Mouse (Mus musculus) urinary bladder, adult 18-20 months (tissue): ENCODE measurements at regions not wholly inside any gene's neighbourhood (a gene's known extent, or its start where the extent isn't known, plus 50 kb on each side); places are given as distances from the start of the nearest gene placed in this dataset.

Experiments
- DNase-seq, 2 experiments: peaks; one replicate each; pipeline ENCODE4 v3.0.0; 2022; ENCODE audit warnings: low spot score in 2 of 2, mixed read lengths in 2 of 2

DNA sequence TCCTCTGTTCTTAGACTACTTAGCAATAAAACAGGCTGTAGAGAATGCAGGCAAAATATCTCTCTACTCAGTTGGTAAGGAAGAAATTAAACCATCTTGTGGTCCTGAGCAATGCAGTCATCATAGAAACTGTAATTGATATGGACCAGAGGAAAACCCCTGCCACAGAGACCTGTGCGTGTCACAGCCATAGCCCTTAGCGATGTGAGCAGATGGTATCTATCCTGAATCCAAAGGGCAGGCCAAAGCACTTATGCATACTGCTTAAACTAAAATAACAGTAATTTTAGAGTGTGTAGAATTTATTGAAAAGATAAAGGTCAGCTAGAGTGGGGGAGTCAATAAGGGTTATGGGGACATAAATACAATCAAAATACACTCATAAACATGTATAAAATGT lies 212.0 kb downstream of the Kcnrg start:
- no peak for DNase-seq

DNA sequence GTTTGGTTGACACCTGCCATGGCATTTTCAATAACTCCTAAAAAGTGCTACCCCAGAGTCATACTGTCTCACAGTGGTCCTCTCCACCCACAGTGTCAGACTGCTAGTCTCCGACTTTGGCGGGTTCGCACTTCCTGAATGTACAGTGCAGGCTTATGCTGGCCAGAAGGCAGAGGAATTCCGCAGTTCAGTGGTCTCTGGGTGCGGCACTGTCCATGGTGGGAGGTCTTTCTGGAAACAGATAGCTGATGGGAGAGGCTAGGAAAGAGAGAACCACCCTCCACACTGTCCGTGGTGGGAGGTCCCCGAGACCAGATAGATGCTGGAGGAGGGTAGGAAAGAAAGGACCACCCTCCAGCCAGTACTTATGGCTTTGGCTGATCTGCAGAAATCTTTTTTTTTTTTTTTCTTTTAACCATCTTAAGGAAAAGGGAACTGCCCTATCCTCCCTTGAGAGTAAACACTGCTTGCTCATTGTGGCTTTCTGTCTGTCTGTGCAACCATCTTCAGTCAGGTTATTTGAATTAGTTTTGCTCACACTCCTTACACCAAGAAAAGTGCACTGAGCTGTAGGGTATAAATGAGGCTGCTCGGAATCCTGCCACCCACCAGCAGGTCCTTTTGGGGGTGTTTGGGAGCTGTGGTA lies 227.2 kb downstream of the Kcnrg start:
- no peak for DNase-seq

DNA sequence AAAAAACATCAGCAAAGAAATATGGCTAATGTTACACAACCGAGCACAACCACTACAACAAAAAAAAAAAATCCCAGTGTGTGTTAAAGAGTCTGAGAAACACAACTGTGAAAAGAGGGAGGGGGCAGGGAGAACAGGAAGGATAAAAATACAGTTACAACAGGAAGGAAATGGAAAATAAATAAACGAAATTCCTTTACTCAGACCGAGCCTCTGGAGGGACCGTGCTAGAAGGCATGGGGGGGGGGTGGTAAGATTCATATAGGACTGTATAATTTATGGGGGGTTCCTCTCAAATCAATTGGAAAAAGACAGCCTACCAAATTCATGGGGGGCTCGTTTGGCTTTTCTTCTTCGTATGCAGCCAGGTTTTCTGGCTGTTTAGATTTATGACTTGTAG lies 228.5 kb downstream of the Kcnrg start:
- no peak for DNase-seq

DNA sequence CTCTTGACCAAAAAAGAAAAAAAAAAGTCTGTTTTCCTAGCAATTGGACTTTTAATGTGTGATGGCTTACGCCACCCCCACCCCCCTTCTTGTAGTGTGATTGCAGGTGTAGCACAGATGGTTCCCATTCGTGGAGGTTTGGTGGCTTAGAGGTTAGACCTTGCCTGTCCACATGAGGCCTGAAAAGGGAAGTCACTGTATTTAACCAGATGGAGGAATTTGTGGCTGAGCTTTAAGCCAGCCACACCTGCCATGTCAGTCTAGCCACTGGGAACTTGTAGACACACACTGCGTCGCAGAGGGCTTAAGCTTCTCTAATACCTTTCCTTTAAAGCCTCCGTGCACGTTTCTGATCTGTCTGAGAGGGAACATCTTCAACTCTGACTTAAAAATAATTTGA lies 229.0 kb downstream of the Kcnrg start:
- DNase-seq, result no peak

DNA sequence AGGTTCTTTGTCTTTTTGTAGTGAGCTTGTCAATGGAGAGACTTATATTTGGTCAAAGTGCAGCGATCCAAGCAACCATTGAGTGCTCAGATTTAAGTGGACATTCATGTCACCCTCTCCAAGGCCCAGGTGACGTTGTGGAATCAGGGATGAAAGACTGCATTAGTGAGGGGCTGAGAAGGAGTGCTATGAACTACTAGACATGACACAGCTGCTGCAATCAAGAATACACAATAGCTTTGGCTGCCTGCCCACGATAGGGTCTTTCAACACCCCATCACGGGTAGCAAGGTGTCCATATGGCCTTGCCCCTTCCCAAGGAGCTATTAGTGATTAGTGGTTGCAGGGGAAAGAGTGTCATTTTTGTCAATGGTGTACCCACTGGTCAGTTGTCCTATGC lies 229.7 kb downstream of the Kcnrg start:
- DNase-seq, result no peak

DNA sequence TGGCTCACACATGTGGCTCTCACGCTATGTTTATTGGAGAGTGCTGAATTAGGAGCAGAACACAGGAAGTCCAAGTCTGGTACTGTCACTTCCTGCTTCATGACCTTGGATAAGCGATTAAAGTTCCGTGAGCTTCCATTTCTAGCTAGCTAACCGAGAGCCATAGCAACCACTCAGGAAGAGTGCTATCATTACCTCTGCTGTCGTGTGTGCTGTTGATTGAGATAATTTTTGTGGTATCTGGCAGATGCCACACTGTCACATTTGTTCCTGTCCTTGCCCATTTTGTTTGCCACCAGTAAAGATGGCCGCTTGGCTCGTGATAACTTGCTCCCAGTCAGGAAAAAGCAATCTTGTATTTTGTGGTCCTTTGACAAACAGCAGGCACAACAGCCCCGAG lies 230.6 kb downstream of the Kcnrg start:
- DNase-seq, result no peak

DNA sequence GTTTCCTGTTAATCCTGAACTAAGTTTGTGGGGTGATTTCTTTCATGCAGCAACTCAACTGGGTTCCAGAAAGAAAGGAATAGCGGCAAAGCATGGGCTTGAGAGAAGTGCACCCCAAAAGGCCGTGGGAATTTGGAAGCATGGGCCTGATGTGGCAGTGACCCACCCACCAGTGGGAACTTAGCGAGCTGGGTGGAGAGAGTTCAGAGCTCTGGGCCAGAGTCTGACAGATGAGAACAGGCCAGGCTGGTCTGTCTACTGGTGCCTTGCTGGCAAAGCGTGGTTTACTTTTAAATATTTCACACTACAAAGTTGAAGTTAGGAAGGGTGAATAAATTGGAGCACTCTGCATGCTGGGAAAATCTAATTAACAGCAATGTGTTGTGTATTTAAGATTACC lies 235.2 kb downstream of the Kcnrg start:
- no peak for DNase-seq

DNA sequence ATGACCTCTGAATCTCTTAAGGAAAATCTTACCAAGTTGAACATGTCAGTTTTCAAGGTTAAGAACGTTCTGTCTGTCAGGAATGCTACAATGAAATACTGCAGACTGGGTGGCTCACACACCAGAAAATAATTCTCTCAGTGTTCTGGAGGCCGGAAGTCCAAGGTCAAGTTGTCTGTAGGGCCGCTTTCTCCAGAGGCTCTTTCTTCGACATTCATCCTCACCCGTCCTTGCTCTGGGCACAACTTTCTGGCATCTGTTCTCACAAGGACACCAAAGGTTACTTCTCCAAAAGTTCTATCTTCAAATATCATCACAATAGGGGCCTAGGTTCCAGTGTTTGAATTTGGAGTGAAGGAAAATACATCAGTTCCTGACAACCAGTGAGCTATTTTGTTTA lies 239.2 kb downstream of the Kcnrg start:
- no peak for DNase-seq

DNA sequence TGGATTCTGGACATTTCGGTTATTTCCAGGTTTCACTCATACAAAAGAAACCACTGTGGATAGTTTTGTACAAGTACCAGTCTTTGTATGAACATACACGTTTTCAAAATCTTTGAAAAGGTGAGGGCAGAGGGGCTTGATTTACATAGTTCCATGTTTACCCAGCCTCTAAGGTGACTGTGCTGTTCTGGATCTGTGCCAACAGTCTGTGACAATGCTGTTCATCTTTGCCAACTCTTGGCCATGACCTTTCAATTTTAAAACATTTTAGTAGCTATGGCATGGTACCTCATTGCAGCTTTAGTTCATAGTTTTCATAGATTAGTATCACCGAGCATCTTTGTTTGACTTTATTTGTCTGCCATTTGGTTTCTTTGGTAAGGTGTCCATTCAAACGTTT lies 243.0 kb downstream of the Kcnrg start:
- DNase-seq, result no peak

DNA sequence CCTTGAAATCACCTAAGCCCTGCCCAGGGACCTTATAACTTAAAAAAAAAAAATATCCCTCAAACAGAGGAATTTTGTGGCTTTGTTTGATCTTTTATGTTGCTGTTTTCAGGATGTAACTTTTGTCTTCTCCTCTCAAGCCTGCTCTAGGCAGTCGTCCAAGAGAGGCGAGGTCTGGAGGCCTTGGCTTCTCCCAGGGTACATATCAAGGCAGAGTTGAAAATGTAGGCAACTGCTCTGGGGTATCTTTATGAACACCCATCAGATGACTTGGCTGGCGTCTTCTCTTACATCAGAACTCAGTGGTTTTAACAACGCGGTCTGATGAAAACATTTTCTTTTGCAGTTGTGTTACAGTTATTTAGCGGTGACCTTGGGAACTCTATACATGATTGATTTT lies 250.4 kb downstream of the Kcnrg start:
- no peak for DNase-seq

DNA sequence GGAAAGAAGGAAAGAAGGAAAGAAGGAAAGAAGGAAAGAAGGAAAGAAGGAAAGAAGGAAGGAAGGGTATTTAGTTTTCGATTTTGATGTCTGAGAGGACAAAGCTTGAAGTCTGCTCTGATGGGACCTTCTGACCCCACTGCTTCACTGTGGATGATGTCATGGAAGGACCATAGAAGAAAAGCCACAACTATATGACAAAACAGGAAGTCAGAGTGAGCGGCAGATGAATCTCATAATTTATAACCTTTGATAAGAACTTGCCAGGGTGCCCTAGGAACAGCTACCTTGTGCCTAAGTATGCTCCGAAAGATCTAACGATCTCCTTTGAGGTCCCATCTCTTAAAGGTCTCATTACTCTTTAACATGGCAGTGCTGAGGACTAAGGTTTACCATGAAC lies 253.4 kb downstream of the Kcnrg start:
- DNase-seq, result no peak

DNA sequence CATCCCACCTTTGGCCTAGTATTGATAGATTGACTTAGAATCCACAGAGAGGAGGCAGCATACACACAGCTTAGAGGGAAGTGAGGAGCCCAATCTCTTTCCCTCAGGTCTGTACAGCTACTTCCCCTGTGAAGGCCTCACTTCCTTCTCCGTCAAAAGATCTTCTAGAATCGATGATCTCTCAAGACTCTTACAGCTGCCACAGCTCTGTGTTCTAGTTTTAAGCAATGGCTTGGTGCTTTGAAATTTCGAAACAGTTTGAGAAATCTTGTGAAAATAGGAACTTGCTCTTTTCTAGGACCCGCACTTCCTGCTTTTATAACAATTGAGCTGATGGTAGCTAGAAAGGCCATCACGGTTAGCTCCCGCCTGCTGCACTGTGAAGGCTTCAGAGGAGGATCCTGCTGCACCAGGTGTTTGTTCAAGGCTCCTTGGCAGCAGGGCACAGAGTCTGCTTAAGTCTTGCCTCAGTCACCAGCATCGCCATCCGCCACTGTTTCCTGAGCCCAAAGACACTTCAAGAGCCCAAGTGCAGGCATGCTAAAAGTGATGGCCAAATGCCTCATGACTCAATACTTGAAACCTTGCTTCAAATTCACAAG lies 254.2 kb downstream of the Kcnrg start:
- DNase-seq, result no peak

DNA sequence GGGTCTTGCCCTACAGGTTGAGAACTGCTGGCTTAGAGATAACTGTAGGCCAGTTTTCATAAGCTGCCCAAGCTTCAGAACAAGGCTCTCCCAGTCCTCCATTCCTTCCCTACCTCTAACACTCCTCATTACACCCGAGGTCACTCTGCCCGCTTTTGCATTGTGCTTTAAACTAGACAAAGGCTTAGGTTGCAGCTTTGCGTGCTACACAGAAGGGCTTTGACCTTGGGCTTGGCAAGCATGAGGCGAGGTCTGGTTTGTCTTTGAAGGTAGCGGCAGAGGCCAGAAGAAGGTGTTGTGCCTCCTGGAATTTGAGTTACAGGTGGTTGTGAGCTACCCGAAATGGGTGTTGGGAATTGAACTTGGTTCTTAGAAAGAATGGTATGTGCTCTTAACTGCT lies 255.7 kb downstream of the Kcnrg start:
- DNase-seq, result no peak

DNA sequence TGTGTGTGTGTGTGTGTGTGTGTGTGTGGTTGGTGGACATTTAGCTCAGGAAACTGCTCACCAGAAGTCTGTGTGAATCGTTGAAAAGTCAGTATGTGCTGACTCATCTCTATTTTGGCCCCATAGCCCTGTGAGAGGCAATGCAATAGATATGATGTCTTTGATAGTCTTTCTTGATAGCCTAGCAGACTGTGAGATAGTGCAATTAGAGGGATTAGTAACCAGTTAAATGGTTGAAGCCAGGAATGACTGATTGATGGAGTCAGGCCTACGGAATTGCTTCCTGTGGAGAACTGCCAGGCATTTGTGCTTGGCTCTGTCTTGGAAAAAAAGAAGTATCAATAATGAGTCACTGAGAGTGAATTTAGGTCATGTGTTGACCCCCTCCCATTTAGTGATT lies 256.2 kb downstream of the Kcnrg start:
- DNase-seq, result no peak

DNA sequence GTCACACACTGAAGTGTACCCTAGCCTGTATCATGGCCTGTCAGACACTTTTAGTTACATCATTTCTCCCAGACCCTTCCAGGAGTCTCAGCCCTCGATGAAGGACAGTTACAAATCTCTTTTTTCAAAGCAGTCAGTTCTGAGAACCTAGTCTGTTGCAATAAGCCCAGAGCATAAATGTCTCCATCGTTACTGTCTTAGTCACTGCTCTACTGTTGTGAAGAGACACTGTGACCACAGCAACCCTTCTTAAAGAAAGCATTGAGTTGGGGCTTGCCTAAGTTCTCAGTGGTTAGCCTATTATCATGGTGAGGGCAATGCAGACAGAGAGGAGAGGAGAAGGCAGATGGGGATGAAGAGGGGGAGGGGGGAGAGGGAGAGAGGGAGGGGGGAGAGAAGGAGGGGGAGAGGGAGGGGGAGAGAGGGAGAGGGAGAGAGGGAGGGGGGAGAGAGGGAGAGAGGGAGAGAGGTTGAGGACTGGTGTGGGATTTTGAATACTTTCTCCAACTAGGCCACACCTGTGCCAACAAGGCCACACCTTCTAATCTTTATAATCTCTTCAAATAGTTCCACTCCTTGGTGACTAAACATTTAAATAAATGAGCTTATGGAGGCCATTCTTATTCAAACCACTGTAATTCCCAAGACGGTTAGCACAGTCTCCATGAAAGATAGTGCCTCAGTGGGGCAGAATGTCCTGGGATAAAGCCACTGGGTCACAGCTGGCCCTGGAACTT lies 259.4 kb downstream of the Kcnrg start:
- no peak for DNase-seq

DNA sequence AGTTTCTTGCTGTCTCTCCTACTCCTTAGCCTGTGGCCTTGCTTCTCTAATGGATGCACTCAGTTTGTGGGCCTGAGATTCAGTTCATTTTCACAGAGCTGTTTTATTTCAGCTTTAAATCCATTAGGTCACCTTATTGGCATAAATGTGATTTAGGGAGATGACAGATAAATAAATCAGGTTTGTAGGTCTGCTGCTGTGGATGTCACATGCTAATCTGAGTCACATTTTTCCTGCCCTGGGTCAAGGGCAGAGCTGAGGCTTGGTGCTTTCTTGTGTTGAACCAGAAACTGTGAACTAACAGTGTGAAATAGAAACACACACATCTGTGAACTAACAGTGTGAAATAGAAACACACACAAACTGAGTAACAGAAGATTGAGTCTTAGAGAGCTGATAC lies 266.9 kb downstream of the Kcnrg start:
- DNase-seq, result no peak

DNA sequence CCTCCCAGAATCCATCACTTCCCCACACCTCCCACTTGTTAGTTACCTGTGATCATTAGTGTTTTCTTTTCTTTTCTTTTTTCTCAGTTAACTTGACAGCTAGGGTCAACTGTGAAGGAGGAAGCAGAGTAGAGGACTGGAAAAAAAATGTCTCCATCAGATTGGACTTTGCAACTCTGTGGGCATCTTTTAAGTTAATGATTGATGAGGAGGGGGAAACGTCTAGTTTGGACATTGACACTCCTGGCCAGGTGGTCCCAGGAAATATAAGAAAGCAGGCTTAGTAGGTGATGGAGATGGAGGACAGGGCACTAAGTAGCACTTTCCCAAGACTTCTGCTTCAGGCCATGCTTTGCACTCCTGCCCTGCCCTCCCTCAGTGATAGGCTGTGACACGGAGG lies 272.2 kb downstream of the Kcnrg start:
- DNase-seq, result no peak

DNA sequence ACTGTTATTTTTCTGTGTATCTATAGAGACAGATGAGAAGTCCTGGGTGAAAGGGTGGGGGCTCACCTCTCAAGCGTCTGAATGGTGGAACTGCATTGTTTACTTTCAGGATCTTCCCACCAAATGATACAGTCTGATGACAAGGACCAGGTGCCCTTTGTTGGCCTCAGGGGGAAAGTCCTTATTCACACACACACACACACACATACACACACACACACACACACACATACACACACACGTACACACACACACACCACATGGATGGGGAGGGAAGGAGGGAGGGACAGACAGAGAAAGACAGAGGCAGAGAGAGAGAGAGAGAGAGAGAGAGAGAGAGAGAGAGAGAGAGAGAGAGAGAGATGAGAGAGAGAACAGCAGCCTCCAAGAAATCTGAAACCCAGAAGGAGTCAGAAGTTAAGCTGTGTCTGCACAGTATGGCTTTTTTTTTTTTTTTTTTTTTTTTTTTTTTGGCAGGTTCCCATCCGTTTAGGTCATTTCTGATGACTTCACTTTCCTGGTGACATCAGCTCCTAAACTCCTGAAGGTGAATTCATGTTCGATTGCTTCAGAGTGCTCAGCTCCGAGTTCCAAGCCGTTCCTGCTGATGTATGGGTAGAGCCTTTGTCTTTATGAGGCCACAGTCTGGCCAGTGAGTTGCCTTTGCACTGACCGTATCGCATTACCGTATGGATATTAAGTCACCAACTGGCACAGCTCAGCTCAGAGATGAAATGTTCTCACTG lies 273.4 kb downstream of the Kcnrg start:
- no peak for DNase-seq

DNA sequence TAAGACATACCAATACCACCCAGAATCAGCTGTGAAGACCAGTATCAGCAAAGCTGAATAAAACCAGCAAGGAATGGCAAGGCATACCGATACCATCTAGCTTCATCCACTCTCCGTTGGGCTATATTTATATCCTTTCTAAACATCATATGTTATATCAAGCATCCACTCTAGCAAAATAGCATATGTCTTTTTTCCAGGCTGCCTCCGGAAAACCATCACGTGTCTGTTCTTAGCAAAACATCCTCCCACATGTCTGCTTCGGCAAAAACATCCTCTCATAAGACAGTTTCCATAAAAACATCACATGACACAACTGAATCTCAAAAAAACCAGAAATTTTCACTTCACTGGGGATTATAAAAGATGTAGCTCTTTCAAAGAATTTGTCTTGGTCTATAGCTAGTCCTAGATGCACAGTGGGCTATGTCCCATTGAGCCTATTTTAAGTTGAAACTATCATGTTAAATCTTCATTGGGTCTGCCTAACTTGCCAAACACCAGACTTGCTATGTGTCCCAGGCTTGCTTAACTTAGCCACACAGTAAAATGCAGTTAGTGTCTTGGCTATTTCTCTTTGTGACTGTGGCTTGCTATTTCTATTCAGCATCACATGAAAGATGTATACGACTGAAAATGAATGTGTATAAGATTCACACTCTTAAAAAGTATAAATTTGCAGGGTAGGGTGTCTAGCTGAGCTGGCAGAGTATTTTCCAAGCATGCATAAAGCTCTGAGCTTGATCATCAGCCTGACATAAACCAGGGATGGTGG lies 278.2 kb downstream of the Kcnrg start:
- DNase-seq, result no peak

DNA sequence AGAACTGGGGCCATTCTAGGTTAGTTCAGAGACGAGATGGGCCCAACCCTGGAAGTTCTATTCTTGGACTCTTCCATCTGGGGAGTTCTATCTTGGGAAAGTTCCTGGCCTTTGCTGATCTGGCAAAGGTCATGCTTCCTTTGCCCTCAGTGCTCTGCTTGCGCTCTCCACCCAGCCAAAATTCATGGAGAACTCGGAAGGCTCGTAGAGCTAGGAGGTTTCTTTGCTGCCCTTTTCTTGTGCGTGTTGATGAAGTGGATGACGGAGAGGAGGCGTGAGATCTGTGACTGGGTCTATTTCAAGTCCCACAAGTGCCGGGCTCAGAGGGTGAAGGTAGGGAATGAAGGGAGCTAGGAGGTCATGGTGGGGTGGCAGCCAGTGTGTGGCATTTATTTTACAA lies 282.4 kb downstream of the Kcnrg start:
- DNase-seq, result no peak

DNA sequence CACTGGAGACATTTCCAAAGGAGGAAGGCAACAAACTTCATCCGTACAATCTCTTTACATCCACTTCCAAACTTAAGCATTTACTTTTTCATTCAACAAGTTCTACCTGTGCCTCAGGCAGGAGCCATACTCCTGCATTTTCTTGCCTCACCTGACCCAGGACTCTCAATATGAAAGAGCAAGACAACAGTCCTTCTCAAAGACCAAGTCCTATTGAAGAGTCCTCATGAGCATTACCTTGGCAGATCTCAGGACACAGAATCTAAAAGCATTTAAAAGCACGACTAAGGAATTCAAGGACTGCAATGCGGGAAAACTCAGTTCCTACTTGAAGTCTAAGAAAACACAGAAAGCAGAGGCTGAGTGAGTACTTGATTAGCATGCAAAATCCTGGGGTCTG lies 286.5 kb downstream of the Kcnrg start:
- DNase-seq, result no peak

DNA sequence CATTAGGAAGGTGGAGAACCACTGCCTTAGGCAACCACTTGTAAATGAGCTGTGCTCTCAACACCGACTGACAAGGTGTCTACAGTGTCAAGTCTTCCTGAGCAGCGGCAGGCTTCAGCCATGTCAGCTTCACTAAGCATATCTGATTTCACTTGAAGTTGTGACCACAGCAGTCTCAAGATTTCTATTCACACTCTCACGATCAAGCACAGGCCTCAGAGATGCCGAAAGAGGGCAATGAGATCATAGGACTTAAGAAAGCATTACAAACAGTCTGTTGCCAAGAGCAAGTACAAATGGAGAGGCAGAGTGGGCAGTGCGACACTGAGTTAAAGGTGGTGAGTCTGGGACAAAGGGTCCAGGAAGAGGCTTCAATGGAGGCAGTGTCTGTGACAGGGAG lies 289.6 kb downstream of the Kcnrg start:
- no peak for DNase-seq
